ENCODE assay signal across 18 mouse cellular contexts in genomic region chr10:94827325-94827724, GRCm38 (mm10).
A peak's percentile ranks its signal among the peaks of the same experiment; 100 is the strongest.
DNase-seq lines count a peak whose midpoint lies in the region; ATAC-seq and TF ChIP-seq lines count a peak whose summit lies in the region.
"Had no signal": no experiment of that assay in that cellular context is flagged by ENCODE, and none has a peak within 500 bp of the region (broad histone marks: within the 10 kb centered on the region; RNA-seq: fewer than 3 reads in every experiment).

No protein-coding gene starts in this region.

- H3K4me2 ChIP-seq in lung, embryonic 14.5 days: no peak overlapping the region

- H3K9ac ChIP-seq in lung, embryonic 14.5 days: no peak overlapping the region
- H3K9ac ChIP-seq: forebrain, postnatal 0 days had no signal

- H3K4me3 ChIP-seq in lung, embryonic 14.5 days (ENCODE audit: low read depth, low read length): no peak overlapping the region
- H3K4me3 ChIP-seq in thymus, adult 2 months (ENCODE audit: control insufficient read depth, insufficient read depth, low read length): no peak overlapping the region
- H3K4me3 ChIP-seq: forebrain, embryonic 10.5 days had no signal

- H3K36me3 ChIP-seq in lung, embryonic 14.5 days (ENCODE audit: insufficient read depth): peaks cover 3% of the 10 kb centered on the region; the same call in 1 of the 2 replicates
- no peaks in the 10 kb centered on the region for H3K36me3 ChIP-seq in thymus, adult 2 months (ENCODE audit: control insufficient read depth, insufficient read depth, low read length)

- intact Hi-C loops in gastrocnemius, postnatal 36 days (cut with DNase I): no loop called here

- no peaks in the 10 kb centered on the region for H3K9me3 ChIP-seq in lung, embryonic 14.5 days (ENCODE audit: low read depth, low read length)
- H3K9me3 ChIP-seq: forebrain, embryonic 10.5 days; G1E had no signal

- H3K27ac ChIP-seq in lung, embryonic 14.5 days (ENCODE audit: low read depth): peak overlapping the region; percentile 3; the same call in 1 of the 2 replicates
- H3K27ac ChIP-seq in thymus, adult 2 months (ENCODE audit: control insufficient read depth, insufficient read depth, low read length): peak overlapping the region; percentile 70; the same call in 1 of the 2 replicates
- H3K27ac ChIP-seq: kidney, postnatal 0 days had no signal

- no peaks in the 10 kb centered on the region for H3K27me3 ChIP-seq in lung, embryonic 14.5 days (ENCODE audit: insufficient read depth, low read length)
- H3K27me3 ChIP-seq in thymus, adult 2 months (ENCODE audit: control insufficient read depth, insufficient read depth, low read length): no peaks in the 10 kb centered on the region

- 61% methylated on average over 10 of the region's 10 CpGs for WGBS in lung, embryonic 14.5 days
- 70% methylated on average over 10 of the region's 10 CpGs for WGBS in thymus, adult 2 months

- DNase-seq in lung, embryonic 14.5 days: peak; percentile 31
- no peak for DNase-seq in lung, adult 18-20 months
- DNase-seq in thymus, adult 2 months: peak; percentile 10
- DNase-seq in thymus, adult 18-20 months: no peak
- peak; percentile 19 to 37 for DNase-seq in thymus, postnatal 10 days (ENCODE audit: low spot score in 2 of 2)
- DNase-seq in gastrocnemius, postnatal 36 days: no peak
- DNase-seq in left cerebral cortex, adult 9 months (ENCODE audit: low spot score in 2 of 2): no peak
- DNase-seq: adrenal gland, postnatal 36 days; cerebellum, adult 18-20 months; cerebellum, postnatal 25 days; embryo, embryonic 11 days; forebrain, postnatal 0 days; kidney, adult 18-20 months; lung, postnatal 14 days had no signal

- H3K4me1 ChIP-seq in lung, embryonic 14.5 days (ENCODE audit: insufficient read depth): peaks cover 19% of the 10 kb centered on the region
- peaks cover 26% of the 10 kb centered on the region for H3K4me1 ChIP-seq in thymus, adult 2 months (replicated peaks; ENCODE audit: control insufficient read depth, insufficient read depth, low read length)

- no peak for TF ChIP-seq CTCF in lung, embryonic 14.5 days (IDR thresholded peaks at IDR 0.05; ENCODE audit: low read depth)
- TF ChIP-seq CTCF in thymus, adult 2 months (IDR thresholded peaks at IDR 0.05; ENCODE audit: borderline replicate concordance, control insufficient read depth, extremely low read depth, insufficient read depth, low read length, poor library complexity): no peak

- TF ChIP-seq POLR2A in thymus, adult 2 months (IDR thresholded peaks at IDR 0.05; ENCODE audit: control insufficient read depth, extremely low read depth, insufficient read depth, low read length, poor library complexity): no peak

- ATAC-seq in lung, embryonic 14.5 days (ENCODE audit: insufficient read depth): no peak
- ATAC-seq: forebrain, postnatal 0 days; midbrain, embryonic 16.5 days had no signal

Comparison
In these comparisons a context has a peak if more than half of its experiments do, and no peak if none do; other contexts are left out.
1. DNase-seq: peak in lung, embryonic 14.5 days (single experiment), thymus, adult 2 months (single experiment) and thymus, postnatal 10 days (2 of 2); none in lung, adult 18-20 months (0 of 2), thymus, adult 18-20 months (0 of 2), gastrocnemius, postnatal 36 days (0 of 2) and left cerebral cortex, adult 9 months (0 of 2).